Mouse (Mus musculus): Measurements from ENCODE around the gene Ifnar1. TPM values are rescaled to one million over a fixed set of nuclear protein-coding genes. Genes with fewer than 3 reads are reported as not detected.

The Ifnar1 gene
- polyA plus RNA-seq, 1 experiment from 2014 or later: 62.3 TPM

- Histone ChIP-seq H3K4me3 (replicated peaks) (no peak overlapping the region), H3K27me3 (no peaks in the 10 kb centered on the region)
These were observed 4.5 kb upstream of the Ifnar1 start for GRCm38 (mm10) chr16:91480517-91480916.

GRCm38 (mm10) chr16:91484387-91484786 lies 651 bp upstream of the Ifnar1 start:
- H3K27ac ChIP-seq: peak overlapping the region; percentile 96
- WGBS: 50% methylated on average over 17 of the region's 17 CpGs
- peak overlapping the region; percentile 90 for H3K4me3 ChIP-seq (replicated peaks)
- no peaks in the 10 kb centered on the region for H3K9me3 ChIP-seq
- H3K27me3 ChIP-seq: no peaks in the 10 kb centered on the region
- peaks cover 9% of the 10 kb centered on the region for H3K4me1 ChIP-seq (replicated peaks)
- peak overlapping the region; percentile 73 for H3K4me2 ChIP-seq
- no peak for ATAC-seq (ENCODE audit: insufficient number of reproducible peaks, insufficient read depth, low FRiP score, low TSS enrichment, low read depth)
- H3K9ac ChIP-seq (replicated peaks): peak overlapping the region; percentile 94
- H3K36me3 ChIP-seq: peaks cover 16% of the 10 kb centered on the region; the same call in 1 of the 2 replicates

More at GRCm38 (mm10) chr16:91480517-91480916, 4.5 kb upstream of the Ifnar1 start:
- Histone ChIP-seq H3K9me3 (no peaks in the 10 kb centered on the region), H3K9ac (replicated peaks) (no peak overlapping the region), H3K4me1 (replicated peaks) (no peaks in the 10 kb centered on the region), H3K36me3 (no peaks in the 10 kb centered on the region), H3K4me2 (no peak overlapping the region), H3K27ac (no peak overlapping the region)
- no peak for ATAC-seq (ENCODE audit: insufficient number of reproducible peaks, insufficient read depth, low FRiP score, low TSS enrichment, low read depth)

GRCm38 (mm10) chr16:91485841-91486240 lies 803 bp downstream of the Ifnar1 start:
- H3K27ac ChIP-seq: peak overlapping the region; percentile 96
- peak overlapping the region; percentile 94 for H3K9ac ChIP-seq (replicated peaks)
- peaks cover 9% of the 10 kb centered on the region for H3K4me1 ChIP-seq (replicated peaks)
- H3K36me3 ChIP-seq: peaks cover 29% of the 10 kb centered on the region
- H3K27me3 ChIP-seq: no peaks in the 10 kb centered on the region
- 36% methylated on average over 5 of the region's 5 CpGs for WGBS
- peak overlapping the region; percentile 73 for H3K4me2 ChIP-seq
- no peak for ATAC-seq (ENCODE audit: insufficient number of reproducible peaks, insufficient read depth, low FRiP score, low TSS enrichment, low read depth)
- H3K4me3 ChIP-seq (replicated peaks): peak overlapping the region; percentile 90
- H3K9me3 ChIP-seq: no peaks in the 10 kb centered on the region

GRCm38 (mm10) chr16:91488066-91488465 lies 3.0 kb downstream of the Ifnar1 start:
- Histone ChIP-seq H3K9ac (replicated peaks) (no peak overlapping the region), H3K4me1 (replicated peaks) (peaks cover 9% of the 10 kb centered on the region), H3K4me3 (replicated peaks) (no peak overlapping the region), H3K4me2 (no peak overlapping the region), H3K36me3 (peaks cover 50% of the 10 kb centered on the region), H3K27me3 (no peaks in the 10 kb centered on the region), H3K9me3 (no peaks in the 10 kb centered on the region), H3K27ac (no peak overlapping the region)
- no peak for ATAC-seq (ENCODE audit: insufficient number of reproducible peaks, insufficient read depth, low FRiP score, low TSS enrichment, low read depth)
- WGBS: 91% methylated on average over 2 of the region's 2 CpGs

- no peak overlapping the region for H3K4me3 ChIP-seq (replicated peaks)
- H3K36me3 ChIP-seq: peaks cover 78% of the 10 kb centered on the region
- 90% methylated on average over 4 of the region's 4 CpGs for WGBS
These were observed 5.9 kb downstream of the Ifnar1 start for GRCm38 (mm10) chr16:91490897-91491296.

GRCm38 (mm10) chr16:91491473-91491872 lies 6.4 kb downstream of the Ifnar1 start:
- H3K9ac ChIP-seq (replicated peaks): no peak overlapping the region
- 98% methylated on average over 3 of the region's 3 CpGs for WGBS
- no peak for ATAC-seq (ENCODE audit: insufficient number of reproducible peaks, insufficient read depth, low FRiP score, low TSS enrichment, low read depth)
- peaks cover 82% of the 10 kb centered on the region for H3K36me3 ChIP-seq
- no peaks in the 10 kb centered on the region for H3K9me3 ChIP-seq
- H3K4me1 ChIP-seq (replicated peaks): peaks cover under 1% of the 10 kb centered on the region
- H3K27me3 ChIP-seq: no peaks in the 10 kb centered on the region
- H3K27ac ChIP-seq: no peak overlapping the region
- no peak overlapping the region for H3K4me3 ChIP-seq (replicated peaks)
- no peak overlapping the region for H3K4me2 ChIP-seq

More at GRCm38 (mm10) chr16:91490897-91491296, 5.9 kb downstream of the Ifnar1 start:
- no peak overlapping the region for H3K9ac ChIP-seq (replicated peaks)
- no peak for ATAC-seq (ENCODE audit: insufficient number of reproducible peaks, insufficient read depth, low FRiP score, low TSS enrichment, low read depth)
- no peaks in the 10 kb centered on the region for H3K27me3 ChIP-seq
- H3K4me1 ChIP-seq (replicated peaks): peaks cover 6% of the 10 kb centered on the region
- no peak overlapping the region for H3K4me2 ChIP-seq
- H3K9me3 ChIP-seq: no peaks in the 10 kb centered on the region
- no peak overlapping the region for H3K27ac ChIP-seq

GRCm38 (mm10) chr16:91495501-91495900 lies 10.5 kb downstream of the Ifnar1 start:
- ATAC-seq (ENCODE audit: insufficient number of reproducible peaks, insufficient read depth, low FRiP score, low TSS enrichment, low read depth): no peak
- Histone ChIP-seq H3K4me2 (no peak overlapping the region), H3K36me3 (peaks cover 98% of the 10 kb centered on the region), H3K9ac (replicated peaks) (no peak overlapping the region), H3K27ac (no peak overlapping the region), H3K4me1 (replicated peaks) (no peaks in the 10 kb centered on the region), H3K27me3 (no peaks in the 10 kb centered on the region), H3K4me3 (replicated peaks) (no peak overlapping the region), H3K9me3 (no peaks in the 10 kb centered on the region)
- WGBS: 92% methylated on average over 4 of the region's 4 CpGs

- 95% methylated on average over 17 of the region's 17 CpGs for WGBS
- Histone ChIP-seq H3K36me3 (peaks cover 98% of the 10 kb centered on the region), H3K9me3 (no peaks in the 10 kb centered on the region), H3K9ac (replicated peaks) (no peak overlapping the region), H3K27me3 (no peaks in the 10 kb centered on the region), H3K27ac (no peak overlapping the region), H3K4me1 (replicated peaks) (no peaks in the 10 kb centered on the region), H3K4me2 (no peak overlapping the region), H3K4me3 (replicated peaks) (no peak overlapping the region)
- ATAC-seq (ENCODE audit: insufficient number of reproducible peaks, insufficient read depth, low FRiP score, low TSS enrichment, low read depth): no peak
These were observed 11.2 kb downstream of the Ifnar1 start for GRCm38 (mm10) chr16:91496206-91496605.

GRCm38 (mm10) chr16:91496766-91497165 lies 11.7 kb downstream of the Ifnar1 start:
- no peak for ATAC-seq (ENCODE audit: insufficient number of reproducible peaks, insufficient read depth, low FRiP score, low TSS enrichment, low read depth)
- no peaks in the 10 kb centered on the region for H3K4me1 ChIP-seq (replicated peaks)
- no peak overlapping the region for H3K9ac ChIP-seq (replicated peaks)
- no peak overlapping the region for H3K4me3 ChIP-seq (replicated peaks)
- H3K9me3 ChIP-seq: no peaks in the 10 kb centered on the region
- H3K27ac ChIP-seq: no peak overlapping the region
- peaks cover 98% of the 10 kb centered on the region for H3K36me3 ChIP-seq
- H3K4me2 ChIP-seq: no peak overlapping the region
- H3K27me3 ChIP-seq: no peaks in the 10 kb centered on the region
- 89% methylated on average over 3 of the region's 3 CpGs for WGBS

- Histone ChIP-seq H3K4me2 (no peak overlapping the region), H3K27ac (no peak overlapping the region), H3K4me3 (replicated peaks) (no peak overlapping the region), H3K9ac (replicated peaks) (no peak overlapping the region), H3K4me1 (replicated peaks) (no peaks in the 10 kb centered on the region), H3K27me3 (no peaks in the 10 kb centered on the region), H3K36me3 (peaks cover 93% of the 10 kb centered on the region), H3K9me3 (no peaks in the 10 kb centered on the region)
- no peak for ATAC-seq (ENCODE audit: insufficient number of reproducible peaks, insufficient read depth, low FRiP score, low TSS enrichment, low read depth)
- 93% methylated on average over 7 of the region's 7 CpGs for WGBS
These were observed 13.0 kb downstream of the Ifnar1 start for GRCm38 (mm10) chr16:91498041-91498440.

- no peaks in the 10 kb centered on the region for H3K27me3 ChIP-seq
- no peak overlapping the region for H3K4me2 ChIP-seq
- H3K4me3 ChIP-seq (replicated peaks): no peak overlapping the region
- no peak overlapping the region for H3K9ac ChIP-seq (replicated peaks)
- WGBS: 94% methylated on average over 7 of the region's 7 CpGs
- H3K4me1 ChIP-seq (replicated peaks): no peaks in the 10 kb centered on the region
- H3K27ac ChIP-seq: no peak overlapping the region
- peaks cover 77% of the 10 kb centered on the region for H3K36me3 ChIP-seq
- ATAC-seq (ENCODE audit: insufficient number of reproducible peaks, insufficient read depth, low FRiP score, low TSS enrichment, low read depth): no peak
- no peaks in the 10 kb centered on the region for H3K9me3 ChIP-seq
These were observed 19.7 kb downstream of the Ifnar1 start for GRCm38 (mm10) chr16:91504701-91505100.

GRCm38 (mm10) chr16:91505116-91505601 lies 20.1 kb downstream of the Ifnar1 start:
- no peak for ATAC-seq (ENCODE audit: insufficient number of reproducible peaks, insufficient read depth, low FRiP score, low TSS enrichment, low read depth)
- Histone ChIP-seq H3K27me3 (no peaks in the 10 kb centered on the region), H3K4me3 (replicated peaks) (no peak overlapping the region), H3K9me3 (no peaks in the 10 kb centered on the region), H3K4me2 (no peak overlapping the region), H3K27ac (no peak overlapping the region), H3K36me3 (peaks cover 75% of the 10 kb centered on the region), H3K4me1 (replicated peaks) (no peaks in the 10 kb centered on the region), H3K9ac (replicated peaks) (no peak overlapping the region)
- 88% methylated on average over 15 of the region's 15 CpGs for WGBS

Measured in limb, embryonic 12.5 days (tissue).